Mouse (Mus musculus): ENCODE measurements at regions not wholly inside any gene's neighbourhood (a gene's known extent, or its start where the extent isn't known, plus 50 kb on each side); places are given as distances from the start of the nearest gene placed in this dataset.

DNA sequence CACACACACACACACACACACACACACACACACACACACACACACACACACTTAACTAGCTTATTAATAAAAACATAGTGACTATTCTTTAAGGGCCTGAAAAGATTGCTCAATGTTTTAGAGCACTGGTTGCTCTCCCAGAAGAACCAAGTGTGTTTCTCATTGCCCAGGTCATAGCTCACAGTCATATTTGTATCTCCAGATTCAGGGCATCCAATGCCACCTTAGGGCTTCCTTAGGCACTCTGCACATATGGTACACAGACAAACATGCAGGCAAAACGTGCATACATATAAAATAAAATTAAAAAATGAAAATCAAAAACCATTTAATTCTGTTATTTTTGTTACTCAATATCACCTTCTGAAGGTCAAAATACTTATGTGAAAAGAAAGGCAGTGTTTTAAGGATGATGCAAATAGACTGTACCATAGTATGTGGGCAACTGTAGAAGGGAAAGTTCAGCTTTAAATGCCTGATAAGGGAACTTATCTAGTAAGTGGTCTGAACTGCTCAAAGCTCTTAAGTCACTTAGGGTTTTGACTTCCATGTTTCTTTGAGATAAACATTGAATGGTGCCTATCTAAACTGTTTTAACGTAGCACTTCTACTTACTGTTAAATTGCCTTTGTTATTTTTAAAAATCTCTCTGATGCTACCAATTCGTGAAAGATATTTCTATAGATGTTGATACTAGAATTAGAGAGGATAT lies 104.7 kb downstream of the Epdr1 start:
- no peak for TF ChIP-seq POLR2A (IDR thresholded peaks at IDR 0.05; ENCODE audit: borderline replicate concordance, insufficient read depth, low read length)
- TF ChIP-seq CTCF (IDR thresholded peaks at IDR 0.05; ENCODE audit: borderline replicate concordance, insufficient read depth, low read depth, low read length), result no peak

Data from cerebellum, adult 2 months (tissue).